Mouse (Mus musculus) cerebral cortex, adult 2 months (tissue): Measurements from ENCODE around the gene Dpyd.

Experiments
- WGBS: fragments of 180-500 bp; shearing (Covaris S2); methylation state at CpG from one replicate; pipeline ENCODE4 v1.1.7; 2018; 5-methylcytosine and 5-hydroxymethylcytosine counted together

The Dpyd gene

DNA sequence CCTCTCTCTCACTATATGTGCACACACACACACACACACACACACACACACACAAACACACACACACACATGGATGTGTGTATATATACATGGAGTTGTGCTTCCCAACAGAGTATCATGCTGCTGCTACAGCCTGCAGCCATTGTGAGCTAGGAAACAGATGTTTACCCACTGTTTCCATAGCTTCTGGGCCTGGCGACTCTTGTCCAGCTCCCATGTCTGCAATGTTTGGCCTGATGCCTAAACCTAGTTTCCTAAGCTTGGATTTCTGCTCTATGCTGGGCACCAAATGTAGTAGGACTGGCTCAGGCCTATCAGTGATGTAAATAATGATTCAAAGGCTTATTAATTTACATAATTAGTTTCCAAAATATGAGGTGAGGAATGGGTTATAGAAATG, 524.7 kb downstream of the Dpyd start:
- WGBS = 68% methylated on average over 1 of the region's 1 CpGs

DNA sequence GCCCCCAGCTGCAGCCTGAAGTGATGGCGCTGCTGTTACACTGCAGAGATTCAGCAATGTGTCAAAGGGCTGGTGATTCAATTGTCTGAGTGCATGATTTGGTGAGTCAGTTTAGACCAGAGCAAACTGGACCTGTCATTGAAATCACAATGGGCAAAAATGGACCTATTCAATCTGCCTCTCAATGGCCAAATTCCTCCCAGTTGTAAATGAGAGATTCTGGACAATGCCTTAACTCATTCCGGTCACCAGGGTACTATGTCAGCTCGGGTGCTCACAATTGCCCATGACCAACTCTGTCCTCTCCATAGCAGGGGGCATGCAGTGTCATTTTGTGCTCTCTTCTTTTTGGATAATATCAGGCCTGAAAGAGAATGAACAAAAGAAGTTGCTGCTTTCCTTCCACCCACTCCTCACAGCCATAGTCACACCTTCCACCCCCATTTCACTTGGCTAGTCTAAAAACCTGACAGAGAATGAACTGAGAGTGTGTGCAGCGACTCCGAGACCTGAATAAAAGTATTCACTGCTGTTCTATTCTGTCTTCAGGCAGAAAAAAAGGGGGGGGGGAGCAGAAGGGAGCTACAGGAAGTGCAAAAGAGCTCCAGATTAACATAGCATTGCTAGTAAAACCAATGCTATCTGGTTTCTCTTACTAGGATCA, 533.4 kb downstream of the Dpyd start:
- WGBS = 44% methylated on average over 5 of the region's 5 CpGs

DNA sequence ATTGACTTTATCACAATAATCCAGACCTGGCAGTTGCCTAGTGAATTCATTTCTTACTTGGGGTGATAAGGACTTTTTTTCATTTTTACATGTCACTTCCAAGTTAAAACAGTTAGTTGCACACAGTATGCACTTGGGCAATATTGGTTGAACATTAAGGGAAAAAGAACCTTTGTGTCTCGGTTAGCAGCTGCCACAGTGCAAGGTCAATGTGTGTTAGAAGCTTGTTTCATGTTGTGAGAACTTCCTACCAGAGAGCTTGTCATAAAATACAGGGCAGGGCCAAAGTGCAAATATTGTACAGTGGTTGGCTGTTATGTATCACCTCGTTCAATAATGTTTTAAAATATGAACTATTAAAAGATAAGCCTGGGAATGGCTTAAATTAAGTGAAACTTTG, 564.1 kb downstream of the Dpyd start:
- 76% methylated on average over 2 of the region's 2 CpGs for WGBS

DNA sequence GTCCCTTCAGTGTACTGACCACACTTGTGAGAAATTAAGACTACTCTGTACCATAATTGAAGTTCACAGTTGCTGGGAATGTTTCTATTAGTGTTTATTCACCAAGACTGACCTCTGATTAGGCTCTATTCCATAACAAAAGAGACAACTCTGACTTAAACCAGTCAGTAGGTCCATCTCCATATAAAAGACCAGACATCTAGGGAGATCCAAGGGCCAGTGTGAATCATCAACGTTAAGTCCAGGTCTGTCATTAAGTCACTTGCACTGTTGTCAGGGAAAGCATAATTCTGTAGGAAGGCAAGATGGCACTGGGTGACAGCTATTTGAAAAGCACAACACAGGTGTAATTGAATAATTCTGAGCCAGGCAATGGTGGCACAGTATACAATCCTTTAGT, 566.1 kb downstream of the Dpyd start:
- WGBS = 81% methylated on average over 1 of the region's 1 CpGs

DNA sequence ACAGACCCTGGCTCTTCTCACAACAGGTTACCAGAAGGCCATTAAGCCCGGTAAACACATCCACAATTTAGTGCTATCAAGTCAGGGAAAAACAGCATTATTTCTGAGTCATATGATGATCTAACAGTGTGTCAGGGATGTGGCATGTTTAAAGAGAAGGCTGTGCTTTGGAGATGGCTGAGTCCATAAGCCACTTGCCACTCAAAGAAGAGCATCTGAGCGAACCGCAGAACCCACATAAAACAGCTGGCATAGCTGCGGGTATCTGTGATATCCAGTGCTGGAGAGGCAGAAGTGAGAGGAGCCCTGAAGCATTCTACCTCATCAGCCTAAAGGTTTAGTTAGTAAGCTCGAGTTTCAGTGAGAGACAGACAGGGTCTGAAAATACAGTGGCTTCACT, 581.1 kb downstream of the Dpyd start:
- 67% methylated on average over 5 of the region's 5 CpGs for WGBS

DNA sequence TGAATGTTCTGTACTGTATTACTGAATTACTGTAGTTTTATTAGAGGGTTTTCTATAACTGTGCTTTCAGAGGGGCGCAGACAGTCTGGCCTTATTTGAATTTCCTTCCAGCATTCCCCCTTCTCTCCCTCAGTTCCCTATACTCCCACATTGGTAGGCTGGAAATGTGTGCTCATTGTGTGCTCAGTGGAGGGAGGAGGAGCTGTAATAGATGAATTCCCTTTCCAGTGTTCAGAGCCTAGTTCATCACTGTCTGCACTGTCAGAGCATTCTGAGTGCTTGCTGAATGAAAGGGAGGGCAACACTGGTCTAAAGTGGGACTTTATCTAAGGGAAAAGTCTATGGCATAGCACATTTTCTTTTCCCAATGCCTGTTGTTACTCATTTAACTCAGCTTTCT, 582.9 kb downstream of the Dpyd start:
- 85% methylated on average over 1 of the region's 1 CpGs for WGBS

DNA sequence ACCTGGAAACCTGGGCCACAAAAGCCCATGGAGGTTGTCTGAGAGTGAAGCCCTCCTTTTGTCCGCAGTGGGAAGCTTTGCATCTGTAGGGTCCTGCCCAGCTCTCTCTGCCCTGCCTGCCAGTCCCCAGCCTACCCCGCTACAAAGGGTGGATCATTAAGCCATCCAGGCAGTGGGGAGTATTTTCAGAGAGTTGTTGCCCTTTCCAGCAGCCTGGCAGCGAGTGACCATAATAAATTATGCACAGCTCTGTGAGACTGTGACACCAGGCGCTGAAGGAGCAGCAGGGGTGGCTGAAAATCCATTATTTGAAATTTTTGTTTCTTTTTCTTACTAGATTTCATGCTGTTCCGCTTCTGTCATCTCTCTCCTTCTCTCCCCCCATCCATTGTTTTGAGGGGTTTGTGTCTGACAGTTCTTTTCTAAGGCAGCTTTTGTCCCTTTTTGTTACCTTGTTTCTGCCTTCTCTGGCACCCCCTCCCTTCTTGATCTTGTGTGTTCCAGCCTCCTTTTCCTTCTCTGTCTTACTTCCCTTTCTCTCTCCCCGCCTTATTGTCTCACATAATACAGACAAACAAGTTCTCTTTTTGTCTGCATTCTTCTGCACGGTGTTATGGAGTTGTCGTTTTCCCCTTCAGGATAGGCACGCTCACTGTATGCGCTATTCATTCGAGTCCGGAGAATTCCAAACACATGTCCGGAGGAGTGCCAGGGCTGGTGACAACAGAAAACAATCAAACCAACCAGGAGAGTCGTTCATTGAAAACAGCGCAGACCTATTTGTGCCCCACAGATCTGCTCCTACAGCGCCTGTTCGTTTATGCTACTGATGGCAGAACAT, 592.9 kb downstream of the Dpyd start:
- 18% methylated on average over 17 of the region's 17 CpGs for WGBS

DNA sequence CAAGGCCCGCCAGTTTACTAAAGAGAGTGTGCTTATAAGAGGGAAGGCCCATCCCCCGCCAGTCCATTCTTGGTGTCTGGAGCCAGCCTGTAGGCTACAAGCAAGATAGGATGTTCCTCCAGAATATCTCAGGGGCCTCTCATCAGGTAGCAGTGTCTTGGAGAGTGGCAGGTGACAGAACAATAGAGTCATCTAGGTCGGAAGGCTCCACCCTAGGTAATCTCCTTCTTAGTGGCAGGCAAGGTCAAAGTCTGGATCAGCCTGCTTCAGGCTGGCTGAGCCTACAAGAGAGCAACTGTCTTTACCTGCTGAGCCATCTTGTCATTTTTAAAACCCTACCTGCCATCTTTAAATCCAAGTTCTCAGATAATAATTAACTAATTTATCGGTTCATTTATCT, 596.7 kb downstream of the Dpyd start:
- 95% methylated on average over 4 of the region's 4 CpGs for WGBS

DNA sequence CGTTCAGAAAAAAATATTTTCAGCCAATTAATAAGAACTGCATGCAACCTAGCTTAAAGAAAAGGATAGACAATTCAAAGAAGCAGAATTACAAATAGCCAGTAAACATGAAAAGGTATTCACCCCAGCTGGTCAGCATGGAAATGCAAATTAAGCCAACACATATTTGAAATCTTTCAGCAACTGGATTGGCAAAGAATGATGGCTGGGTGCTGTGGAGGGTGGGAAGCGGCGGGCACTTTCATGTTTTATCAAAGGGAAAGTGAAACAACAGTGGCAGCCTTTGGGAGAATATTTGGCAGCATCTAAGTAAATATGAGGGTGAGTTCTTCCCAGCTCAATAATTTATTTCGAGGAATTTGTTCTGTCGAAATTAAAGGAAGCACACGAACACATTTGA, 603.8 kb downstream of the Dpyd start:
- 45% methylated on average over 6 of the region's 6 CpGs for WGBS

DNA sequence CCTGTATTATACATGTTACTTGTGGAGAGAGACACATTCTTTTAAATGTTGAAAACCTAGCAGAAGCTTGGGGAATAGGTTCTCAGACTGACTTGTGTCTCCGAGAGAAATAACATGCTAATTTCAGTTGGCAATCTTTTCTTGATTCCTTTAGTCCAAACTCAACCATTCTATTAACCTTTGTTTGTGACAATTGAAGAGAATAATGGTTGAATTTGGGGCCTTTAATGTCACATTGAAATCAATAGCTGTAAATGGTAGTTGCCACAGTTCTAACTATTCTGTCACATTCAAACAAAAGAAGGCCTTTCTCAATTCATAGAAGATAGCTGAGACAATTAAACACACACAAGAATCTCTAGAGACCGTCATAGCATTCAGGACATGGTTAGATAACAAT, 606.2 kb downstream of the Dpyd start:
- 80% methylated on average over 2 of the region's 2 CpGs for WGBS

DNA sequence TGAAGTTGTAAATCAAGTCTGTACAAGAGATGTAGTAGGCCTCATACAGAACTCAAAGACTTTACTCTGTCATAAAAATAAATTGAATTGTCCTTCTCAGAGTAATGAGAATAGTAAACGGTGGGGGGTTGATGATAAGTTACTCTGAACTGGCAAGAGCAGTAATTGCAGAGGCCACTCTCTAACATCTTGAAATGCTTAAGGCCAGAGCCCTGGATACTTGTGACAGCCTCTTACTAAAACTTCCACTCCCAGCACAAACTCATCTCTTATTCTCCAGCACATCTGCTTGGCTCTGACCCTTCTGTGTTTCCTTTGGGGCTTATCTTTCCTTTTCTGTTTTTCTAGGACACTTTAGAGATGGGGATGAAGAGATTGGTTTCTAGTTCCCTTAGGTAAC, 606.7 kb downstream of the Dpyd start:
- 58% methylated on average over 1 of the region's 1 CpGs for WGBS

DNA sequence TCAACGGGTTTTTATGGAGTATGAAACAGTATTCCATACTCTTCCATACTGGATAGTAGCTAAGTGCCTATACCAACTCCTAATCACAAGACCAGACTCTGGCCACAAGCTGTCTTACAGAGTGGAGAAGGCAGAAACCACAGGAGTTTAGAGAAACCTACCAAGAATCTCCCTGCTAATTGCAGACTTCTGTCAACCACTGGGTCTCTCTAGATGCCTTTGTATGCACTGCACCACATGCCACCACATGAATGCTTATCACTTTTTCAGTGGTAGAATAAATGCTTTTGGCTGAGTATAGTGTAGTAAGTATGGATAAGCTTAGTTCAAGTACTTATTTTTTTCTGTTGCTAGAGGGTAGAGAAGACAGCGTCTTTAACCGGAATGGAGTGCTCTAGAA, 621.3 kb downstream of the Dpyd start:
- WGBS = 91% methylated on average over 3 of the region's 3 CpGs

DNA sequence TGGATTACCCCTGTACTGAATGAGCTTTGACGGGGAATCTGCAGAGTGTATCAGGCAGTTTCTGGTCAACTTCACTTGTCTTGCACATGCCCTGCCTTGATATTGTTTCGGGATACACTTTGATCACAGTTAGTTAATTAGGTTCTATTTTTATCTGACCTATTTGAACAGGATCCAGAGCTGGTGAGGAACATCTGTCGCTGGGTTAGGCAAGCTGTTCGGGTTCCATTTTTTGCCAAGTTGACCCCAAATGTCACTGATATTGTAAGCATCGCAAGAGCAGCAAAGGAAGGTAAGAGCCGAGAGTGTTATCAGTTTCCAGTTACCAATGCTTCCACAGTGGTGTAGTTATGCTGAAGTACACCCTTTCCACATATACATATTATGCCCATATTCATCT, 632.1 kb downstream of the Dpyd start:
- WGBS = 77% methylated on average over 6 of the region's 6 CpGs

DNA sequence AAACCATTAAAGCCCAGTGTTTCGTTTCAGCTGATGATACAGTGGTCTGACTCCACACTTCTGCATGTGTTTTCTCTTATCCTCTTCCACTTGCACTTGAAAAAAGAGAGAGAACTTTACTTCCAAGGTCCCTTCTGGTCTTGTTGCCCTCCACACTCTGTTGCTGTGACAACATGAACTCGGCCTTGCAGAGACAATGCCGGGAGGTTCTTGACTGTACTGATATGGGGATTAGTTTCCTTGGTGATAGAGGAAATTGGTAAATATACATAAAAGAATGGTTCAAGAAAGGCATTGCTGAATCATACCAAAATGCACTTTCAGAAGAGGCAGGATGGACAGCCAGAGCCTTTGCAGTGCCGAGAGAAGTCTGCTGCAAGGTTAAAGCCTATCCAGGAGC, 633.7 kb downstream of the Dpyd start:
- whole genome bisulfite sequencing = 83% methylated on average over 4 of the region's 4 CpGs

DNA sequence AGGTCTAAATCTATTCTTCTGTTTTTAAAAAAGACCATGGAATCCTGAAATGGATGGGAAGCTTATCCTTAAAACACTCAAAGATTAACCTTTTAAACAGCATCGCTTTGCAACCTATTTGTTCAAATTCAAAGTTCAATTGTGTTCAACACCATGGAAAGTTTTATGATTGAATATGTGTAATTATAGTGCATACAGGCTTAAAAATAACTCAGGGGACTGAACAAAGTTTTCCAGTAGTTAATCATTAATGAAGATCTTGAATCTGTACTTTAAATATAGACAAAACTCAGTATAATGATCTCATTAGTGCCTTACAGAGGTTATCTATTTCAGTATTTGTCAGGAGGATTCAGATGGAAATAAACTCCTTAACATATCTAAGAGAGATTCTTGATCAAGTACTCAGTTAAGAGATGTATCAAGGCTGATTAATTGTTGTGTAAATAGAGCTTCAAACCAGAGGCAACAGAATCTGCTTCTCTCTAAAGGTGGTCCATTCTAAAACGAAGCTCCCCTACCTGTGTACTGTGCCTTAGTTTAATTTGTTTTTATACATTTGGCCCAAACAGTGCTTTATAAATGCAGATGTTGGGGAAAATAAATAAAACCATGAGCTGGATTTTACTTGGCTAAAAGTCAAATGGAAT, 659.0 kb downstream of the Dpyd start:
- WGBS = 71% methylated on average over 2 of the region's 2 CpGs

DNA sequence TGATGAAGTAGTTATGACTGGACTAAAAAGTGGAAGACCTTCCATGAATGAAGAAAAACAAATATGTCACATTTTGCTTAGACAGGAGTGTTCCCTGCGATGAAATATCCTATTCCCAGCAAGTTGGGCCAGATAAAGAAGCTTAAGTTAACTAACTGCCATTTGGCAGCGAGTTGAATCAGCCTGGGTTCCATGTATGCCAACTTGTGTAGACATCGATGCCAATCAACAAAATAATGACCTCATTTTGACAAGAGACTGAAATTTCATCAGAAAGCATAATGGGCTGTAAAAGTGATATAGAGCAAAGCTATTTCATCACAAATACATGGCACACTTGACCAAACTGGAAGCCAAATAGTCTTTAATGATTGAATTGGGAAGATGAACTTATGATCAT, 681.3 kb downstream of the Dpyd start:
- 73% methylated on average over 3 of the region's 3 CpGs for WGBS

DNA sequence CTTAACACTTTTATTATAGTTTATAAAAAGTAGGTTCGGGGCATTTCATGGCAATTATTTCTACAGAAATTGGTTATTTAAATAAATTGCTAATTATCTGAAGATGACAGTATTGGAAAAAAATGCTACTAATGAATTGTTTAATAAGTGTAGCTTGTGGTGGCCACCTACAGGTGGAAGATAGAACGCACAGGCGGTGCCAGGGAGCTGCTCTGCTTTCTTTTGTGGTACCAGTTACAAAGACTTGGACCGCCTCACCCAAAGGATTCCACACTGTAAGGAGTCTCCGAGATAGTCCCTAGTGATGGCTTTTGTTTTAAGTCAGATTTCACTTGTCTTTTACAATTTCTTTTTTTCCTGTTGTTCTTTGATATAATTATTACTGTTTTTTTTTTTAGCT, 694.6 kb downstream of the Dpyd start:
- WGBS = 45% methylated on average over 5 of the region's 5 CpGs

DNA sequence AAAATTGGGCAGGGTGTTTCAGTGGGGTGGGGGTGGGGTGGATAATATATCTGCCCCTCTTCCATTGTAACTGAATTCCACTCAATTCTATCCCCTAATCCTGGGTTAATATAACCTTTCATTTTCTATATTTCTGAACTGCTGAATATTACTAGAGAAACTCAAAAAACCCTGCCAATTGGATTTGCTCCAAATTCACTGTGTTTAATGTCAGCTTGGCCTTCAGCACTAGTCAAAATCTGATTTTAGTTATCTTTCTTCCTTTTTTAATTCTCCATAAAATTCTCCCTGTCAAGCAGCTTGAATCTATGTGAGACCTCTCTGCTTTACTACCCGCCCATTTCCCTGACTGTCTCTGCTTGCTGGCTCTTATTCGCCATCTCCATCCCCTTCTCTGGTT, 713.3 kb downstream of the Dpyd start:
- 79% methylated on average over 2 of the region's 2 CpGs for WGBS

DNA sequence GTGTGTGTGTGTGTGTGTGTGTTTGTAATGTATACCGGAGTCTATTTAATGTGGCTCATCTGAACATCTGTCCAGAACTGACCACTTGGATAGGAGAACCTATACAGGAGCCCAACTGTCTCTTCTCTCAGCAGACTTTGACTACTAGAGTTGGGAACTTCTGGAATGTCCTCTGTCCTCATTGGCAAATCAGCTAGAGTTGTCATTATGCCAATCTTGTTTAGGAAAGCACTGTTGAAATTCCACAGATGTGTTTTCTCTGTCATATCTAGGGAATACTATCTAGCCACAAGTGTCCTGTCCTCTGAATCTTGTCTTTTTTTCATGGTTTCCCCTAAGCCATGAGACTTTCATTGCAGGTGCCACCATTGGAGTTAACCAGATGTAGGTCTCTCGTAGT, 718.7 kb downstream of the Dpyd start:
- WGBS = 95% methylated on average over 2 of the region's 2 CpGs

DNA sequence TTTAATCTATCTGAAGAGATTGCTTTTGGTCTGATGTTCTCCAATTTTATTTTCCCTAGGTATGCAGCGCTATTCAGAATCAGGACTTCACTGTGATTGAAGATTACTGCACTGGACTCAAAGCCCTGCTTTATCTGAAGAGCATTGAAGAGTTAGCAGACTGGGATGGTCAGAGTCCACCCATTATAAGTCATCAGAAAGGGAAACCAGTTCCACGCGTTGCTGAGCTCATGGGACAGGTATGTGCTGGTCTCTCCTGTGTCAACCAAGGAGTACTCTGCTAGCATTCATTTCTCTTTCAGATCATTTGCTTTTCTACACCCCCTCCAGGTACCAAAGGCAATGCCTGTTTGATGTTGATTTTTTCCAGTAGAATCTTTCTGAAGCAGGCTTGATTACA, 752.8 kb downstream of the Dpyd start:
- 96% methylated on average over 3 of the region's 3 CpGs for WGBS

DNA sequence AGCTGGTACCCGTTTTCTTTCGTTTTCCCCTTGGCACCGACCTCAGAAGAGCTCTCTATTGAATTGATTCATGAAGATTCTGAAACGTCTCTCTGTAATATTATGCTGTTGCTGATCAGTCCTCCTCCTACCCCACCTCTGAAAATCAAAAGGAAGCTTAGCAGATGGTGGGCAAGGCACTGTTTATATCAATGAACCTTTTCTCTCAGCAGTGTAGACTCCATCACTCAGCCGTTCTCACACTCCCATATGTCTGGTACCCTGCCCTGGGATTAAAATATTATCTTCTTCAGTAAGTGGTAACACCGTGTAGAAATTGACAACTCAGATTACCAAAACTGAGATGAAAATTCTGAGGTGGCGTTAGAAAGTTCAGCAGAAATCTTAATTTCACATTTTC, 767.1 kb downstream of the Dpyd start:
- WGBS = 44% methylated on average over 7 of the region's 7 CpGs

DNA sequence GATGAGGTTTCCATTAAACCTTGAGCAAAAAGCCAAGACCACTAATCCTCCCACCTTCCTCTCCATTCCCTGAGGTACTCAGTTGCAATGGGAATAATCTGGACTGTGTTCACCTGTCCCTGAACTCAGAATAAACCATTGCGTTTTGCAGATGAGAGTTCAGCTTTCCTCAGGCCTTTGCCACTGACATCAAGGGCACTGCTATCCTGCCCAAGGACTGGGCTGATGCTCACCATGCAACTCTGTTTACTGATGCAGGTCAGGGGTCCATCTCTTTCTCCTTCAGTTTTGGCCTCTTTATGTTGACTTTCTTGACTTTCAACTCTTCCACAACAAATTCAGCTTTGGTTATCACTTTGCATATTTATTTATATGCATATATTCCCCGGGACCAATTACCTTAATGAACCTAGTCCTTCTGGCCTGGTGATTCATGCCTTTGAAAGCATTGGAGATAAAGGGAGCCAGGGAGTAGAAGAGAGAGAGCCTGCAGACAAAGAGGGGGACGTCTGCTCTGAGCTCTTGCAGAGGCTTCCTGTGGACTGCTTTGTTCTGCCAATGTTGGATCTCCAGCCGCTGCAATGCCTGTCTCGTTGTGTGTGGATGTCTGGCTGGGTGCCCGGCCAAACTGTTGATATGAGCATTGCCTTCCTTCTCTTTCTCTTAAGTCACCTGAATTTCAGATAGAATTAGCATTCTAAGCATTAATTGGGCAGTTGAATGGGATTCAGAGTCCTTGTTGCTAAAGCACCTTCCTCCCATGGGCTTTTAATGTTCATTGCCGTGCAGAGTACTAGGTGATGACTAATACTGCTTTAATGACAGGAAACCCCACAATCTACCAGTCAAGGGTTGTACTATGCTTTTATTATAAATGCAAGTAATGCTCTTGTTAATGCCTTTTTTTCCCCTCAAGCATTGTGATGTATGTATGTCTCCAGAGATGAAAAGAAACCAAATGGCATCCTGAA, 771.7 kb downstream of the Dpyd start:
- 37% methylated on average over 7 of the region's 7 CpGs for WGBS
